In genomic region chr2:166264756-166265155, GRCm38 (mm10) we compare ENCODE assay signal across 18 mouse cellular contexts.
DNase-seq lines count a peak whose midpoint lies in the region; ATAC-seq and TF ChIP-seq lines count a peak whose summit lies in the region.
"Had no signal": no experiment of that assay in that cellular context is flagged by ENCODE, and none has a peak within 500 bp of the region (broad histone marks: within the 10 kb centered on the region; RNA-seq: fewer than 3 reads in every experiment).

No protein-coding gene starts in this region.

- H3K4me2 ChIP-seq in hindbrain, embryonic 16.5 days (ENCODE audit: low read length): no peak overlapping the region
- H3K4me2 ChIP-seq in hindbrain, embryonic 12.5 days (replicated peaks): no peak overlapping the region
- no peak overlapping the region for H3K4me2 ChIP-seq in limb, embryonic 15.5 days
- H3K4me2 ChIP-seq: midbrain, embryonic 12.5 days; neural tube, embryonic 15.5 days had no signal

- no peak overlapping the region for H3K9ac ChIP-seq in hindbrain, embryonic 16.5 days (ENCODE audit: low read depth, low read length)
- no peak overlapping the region for H3K9ac ChIP-seq in hindbrain, embryonic 12.5 days
- no peak overlapping the region for H3K9ac ChIP-seq in limb, embryonic 15.5 days
- H3K9ac ChIP-seq: midbrain, embryonic 12.5 days; neural tube, embryonic 15.5 days had no signal

- H3K27ac ChIP-seq in hindbrain, embryonic 16.5 days (ENCODE audit: low read depth, low read length): no peak overlapping the region
- H3K27ac ChIP-seq in hindbrain, embryonic 12.5 days: no peak overlapping the region
- peak overlapping the region; percentile 33; the same call in 1 of the 2 replicates for H3K27ac ChIP-seq in limb, embryonic 15.5 days
- H3K27ac ChIP-seq in left cerebral cortex, adult 2 months: no peak overlapping the region
- H3K27ac ChIP-seq: midbrain, embryonic 12.5 days had no signal

- peaks cover 12% of the 10 kb centered on the region for H3K4me1 ChIP-seq in hindbrain, embryonic 16.5 days (ENCODE audit: control insufficient read depth, insufficient read depth, low read depth, low read length)
- peaks cover 19% of the 10 kb centered on the region for H3K4me1 ChIP-seq in hindbrain, embryonic 12.5 days
- H3K4me1 ChIP-seq in limb, embryonic 15.5 days: peaks cover 14% of the 10 kb centered on the region

- H3K36me3 ChIP-seq in hindbrain, embryonic 16.5 days (ENCODE audit: control insufficient read depth, insufficient read depth, low read length): no peaks in the 10 kb centered on the region
- H3K36me3 ChIP-seq in hindbrain, embryonic 12.5 days: no peaks in the 10 kb centered on the region
- no peaks in the 10 kb centered on the region for H3K36me3 ChIP-seq in limb, embryonic 15.5 days
- H3K36me3 ChIP-seq: midbrain, embryonic 12.5 days; neural tube, embryonic 15.5 days had no signal

- TF ChIP-seq CTCF in left cerebral cortex, adult 2 months (IDR thresholded peaks at IDR 0.05): no peak

- peak; percentile 6 for DNase-seq in CD4-positive, CD25-positive, alpha-beta regulatory T cell, adult 2 months (ENCODE audit: low read depth, low spot score)
- peak; percentile 56 for DNase-seq in thymus, postnatal 14 days
- no peak for DNase-seq in cerebellum, adult 9-11 months
- no peak for DNase-seq in left cerebral cortex, adult 2 months (ENCODE audit: extremely low spot score in 1 of 2, low spot score in 2 of 2)
- DNase-seq: cerebellum, postnatal 25 days; heart, adult 18-20 months; kidney, postnatal 14 days; liver; lung, adult 2 months; lung, postnatal 4 days had no signal

- H3K9me3 ChIP-seq in hindbrain, embryonic 16.5 days (ENCODE audit: control insufficient read depth, low read length): no peaks in the 10 kb centered on the region
- H3K9me3 ChIP-seq in hindbrain, embryonic 12.5 days (replicated peaks): no peaks in the 10 kb centered on the region
- H3K9me3 ChIP-seq in limb, embryonic 15.5 days: no peaks in the 10 kb centered on the region
- H3K9me3 ChIP-seq: midbrain, embryonic 12.5 days; neural tube, embryonic 15.5 days had no signal

- no peak for ATAC-seq in CD4-positive, CD25-positive, alpha-beta regulatory T cell, adult 4 months
- peak; percentile 45; the same call in 1 of the 2 replicates for ATAC-seq in hindbrain, embryonic 16.5 days
- ATAC-seq in hindbrain, embryonic 12.5 days (ENCODE audit: low FRiP score): no peak
- no peak for ATAC-seq in limb, embryonic 15.5 days (ENCODE audit: insufficient number of reproducible peaks, low FRiP score, low TSS enrichment, low read depth)
- ATAC-seq: intestine, postnatal 0 days had no signal

- H3K27me3 ChIP-seq in hindbrain, embryonic 16.5 days (replicated peaks; ENCODE audit: control insufficient read depth, insufficient read depth, low read length): no peaks in the 10 kb centered on the region
- peaks cover 11% of the 10 kb centered on the region for H3K27me3 ChIP-seq in hindbrain, embryonic 12.5 days
- H3K27me3 ChIP-seq in limb, embryonic 15.5 days: no peaks in the 10 kb centered on the region
- H3K27me3 ChIP-seq: neural tube, embryonic 15.5 days had no signal

- 73% methylated on average over 9 of the region's 9 CpGs for WGBS in hindbrain, embryonic 16.5 days
- 78% methylated on average over 9 of the region's 9 CpGs for WGBS in hindbrain, embryonic 12.5 days
- 71% methylated on average over 9 of the region's 9 CpGs for WGBS in limb, embryonic 15.5 days

- no peak overlapping the region for H3K4me3 ChIP-seq in hindbrain, embryonic 16.5 days (ENCODE audit: low read length)
- no peak overlapping the region for H3K4me3 ChIP-seq in hindbrain, embryonic 12.5 days
- no peak overlapping the region for H3K4me3 ChIP-seq in limb, embryonic 15.5 days
- H3K4me3 ChIP-seq in left cerebral cortex, adult 2 months: no peak overlapping the region
- H3K4me3 ChIP-seq: erythroblast, embryonic 14.5 days; midbrain, embryonic 12.5 days; neural tube, embryonic 15.5 days had no signal

- intact Hi-C loops in left cerebral cortex, adult 2 months (cut with DNase I): no loop called here

Comparison
In these comparisons a context has a peak if more than half of its experiments do, and no peak if none do; other contexts are left out.
1. DNase-seq: peak in CD4-positive, CD25-positive, alpha-beta regulatory T cell, adult 2 months (single experiment) and thymus, postnatal 14 days (single experiment); none in cerebellum, adult 9-11 months (single experiment) and left cerebral cortex, adult 2 months (0 of 2).